Mouse (Mus musculus): ENCODE data around the gene Btbd35f25. TPM values are rescaled to one million over a fixed set of nuclear protein-coding genes. Genes with fewer than 3 reads are reported as not detected.
"Not testable (repeated sequence)": the region's sequence is repeated elsewhere in the genome, so short reads cannot be mapped to it uniquely, and the experiment has no call there.

Gene Btbd35f25
- total RNA-seq (2014; fragmentation: Nextera tagmentation) = not detected in 2 replicates
- total RNA-seq (2017) = not detected in 2 replicates

DNA sequence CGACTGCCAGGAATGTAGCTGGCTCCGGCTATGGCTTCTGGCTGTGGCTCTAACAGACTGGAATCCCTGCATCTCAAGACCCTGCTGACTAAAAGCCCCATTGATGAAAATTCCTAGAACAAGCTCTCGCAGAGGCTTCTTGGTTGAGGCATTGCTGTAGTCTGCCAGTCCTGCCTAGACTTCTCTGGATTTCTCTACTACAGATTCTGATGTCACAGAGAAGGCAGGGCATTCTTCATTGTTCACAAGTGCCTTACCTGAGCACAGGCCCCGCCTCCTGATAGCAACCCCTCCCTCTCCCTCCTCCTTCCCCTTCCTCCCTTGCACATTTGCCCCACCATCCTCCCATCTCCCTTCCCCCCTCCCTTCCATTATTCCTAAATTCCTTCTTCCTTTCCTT lies at the start of gene Btbd35f25:
TSS of gene Btbd35f25 (minus strand) at position 101 of the 400 bp plus-strand sequence.
- ATAC-seq (replicated peaks; ENCODE audit: poor library complexity, severe bottlenecking) = not testable (repeated sequence)

GRCm38 (mm10) chrX:31766255-31766654 lies 49.3 kb upstream of the Btbd35f25 start:
- no peak for ATAC-seq (replicated peaks; ENCODE audit: poor library complexity, severe bottlenecking)

DNA sequence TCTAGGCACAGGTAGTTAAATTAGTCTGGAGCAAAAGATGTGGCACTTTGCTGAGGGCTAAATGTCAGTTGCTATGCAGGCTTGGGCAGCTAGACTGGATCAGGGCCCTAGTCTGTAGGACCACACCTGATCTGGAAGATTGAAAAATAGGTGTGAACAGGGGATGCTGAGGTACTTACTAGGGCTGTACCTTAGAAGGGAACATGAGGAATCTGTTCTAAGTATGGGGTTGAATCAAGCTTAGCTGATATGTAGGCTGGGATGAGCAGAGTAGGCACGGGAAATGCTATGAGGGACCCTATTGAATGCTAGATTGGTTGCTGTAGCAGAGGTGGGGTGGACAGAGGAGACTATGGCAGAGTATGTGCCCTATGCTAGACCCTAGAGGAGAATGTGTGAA lies 47.0 kb upstream of the Btbd35f25 start:
- ATAC-seq (replicated peaks; ENCODE audit: poor library complexity, severe bottlenecking) = no peak

DNA sequence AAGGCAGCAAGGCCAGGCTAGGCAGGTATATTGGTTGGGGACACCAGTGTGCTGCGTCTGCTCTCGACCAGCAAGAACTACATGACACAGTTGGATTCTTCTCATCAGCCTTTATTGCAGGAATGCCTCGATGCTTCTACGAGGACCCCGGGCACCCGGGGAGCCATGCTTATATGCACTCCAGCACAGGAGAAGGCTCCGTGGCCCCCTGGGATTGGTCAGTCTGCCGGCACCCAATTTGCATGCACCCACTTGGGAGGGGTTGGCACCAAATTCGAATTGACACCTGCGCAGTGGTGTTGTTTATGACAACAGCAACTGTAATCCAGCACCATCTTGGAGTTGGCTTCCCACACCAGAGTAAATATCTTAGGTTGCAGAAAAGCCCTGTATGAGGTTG lies 28.1 kb upstream of the Btbd35f25 start:
- no peak for ATAC-seq (replicated peaks; ENCODE audit: poor library complexity, severe bottlenecking)

- ATAC-seq (replicated peaks; ENCODE audit: poor library complexity, severe bottlenecking) = no peak
Measured at GRCm38 (mm10) chrX:31736958-31737357, 20.0 kb upstream of the Btbd35f25 start.

Other genes starting within 250 kb of the Btbd35f25 start
- gene Gm21883, start 142.9 kb downstream of the Btbd35f25 start, total RNA-seq (2014; fragmentation: Nextera tagmentation) = not detected in 2 replicates
- gene Gm21883, start 142.9 kb downstream of the Btbd35f25 start, total RNA-seq (2017) = not detected in 2 replicates
- gene Spin2e, start 98.2 kb downstream of the Btbd35f25 start, total RNA-seq (2014; fragmentation: Nextera tagmentation) = not detected in 2 replicates
- not detected in 2 replicates for gene Spin2e, start 98.2 kb downstream of the Btbd35f25 start, total RNA-seq (2017)
- gene Gm21637, start 244.9 kb upstream of the Btbd35f25 start, total RNA-seq (2014; fragmentation: Nextera tagmentation) = not detected in 2 replicates
- not detected in 2 replicates for gene Gm21637, start 244.9 kb upstream of the Btbd35f25 start, total RNA-seq (2017)

All from granulocyte monocyte progenitor cell, adult 5-6 weeks (primary cell).